In genomic region chr17:7744976-7745375, GRCm38 (mm10) we compare ENCODE assay signal across 25 mouse cellular contexts.
A peak's percentile ranks its signal among the peaks of the same experiment; 100 is the strongest.
DNase-seq lines count a peak whose midpoint lies in the region; ATAC-seq and TF ChIP-seq lines count a peak whose summit lies in the region.
"Had no signal": no experiment of that assay in that cellular context is flagged by ENCODE, and none has a peak within 500 bp of the region (broad histone marks: within the 10 kb centered on the region; RNA-seq: fewer than 3 reads in every experiment).

No protein-coding gene starts in this region.

- peak; percentile 16 for DNase-seq in forebrain, postnatal 0 days
- peak; percentile 45 to 63 for DNase-seq in left cerebral cortex, postnatal 14 days (ENCODE audit: low spot score in 2 of 2)
- DNase-seq in left cerebral cortex, adult 8-10 months (ENCODE audit: low spot score in 2 of 2) = no peak
- peak; percentile 9 for DNase-seq in right cerebral cortex, adult 18-20 months
- peak; percentile 20 for DNase-seq in right cerebral cortex, postnatal 4 days
- DNase-seq in heart, postnatal 14 days = no peak
- DNase-seq: adrenal gland, postnatal 10 days; cerebellum, adult 11-12 months; cerebellum, adult 9-11 months; heart, adult 2 months; kidney, postnatal 14 days; retina, postnatal 1 day had no signal

- H3K9me3 ChIP-seq in forebrain, postnatal 0 days (ENCODE audit: low read length) = no peaks in the 10 kb centered on the region
- H3K9me3 ChIP-seq in forebrain, embryonic 12.5 days = no peaks in the 10 kb centered on the region
- H3K9me3 ChIP-seq in liver, embryonic 12.5 days (replicated peaks) = no peaks in the 10 kb centered on the region
- H3K9me3 ChIP-seq: embryonic facial prominence, embryonic 13.5 days; heart, embryonic 12.5 days; limb, embryonic 12.5 days; lung, embryonic 15.5 days; midbrain, embryonic 10.5 days; midbrain, embryonic 15.5 days; neural tube, embryonic 15.5 days; stomach, embryonic 15.5 days had no signal

- H3K4me3 ChIP-seq in forebrain, postnatal 0 days (ENCODE audit: low read depth, low read length) = no peak overlapping the region
- H3K4me3 ChIP-seq in forebrain, embryonic 12.5 days (replicated peaks) = no peak overlapping the region
- H3K4me3 ChIP-seq in liver, embryonic 12.5 days = no peak overlapping the region
- H3K4me3 ChIP-seq: embryonic facial prominence, embryonic 13.5 days; heart, adult 2 months; heart, embryonic 12.5 days; limb, embryonic 12.5 days; lung, embryonic 15.5 days; midbrain, embryonic 10.5 days; midbrain, embryonic 15.5 days; neural tube, embryonic 15.5 days; stomach, embryonic 15.5 days had no signal

- H3K36me3 ChIP-seq in forebrain, postnatal 0 days (ENCODE audit: insufficient read depth) = no peaks in the 10 kb centered on the region
- H3K36me3 ChIP-seq in forebrain, embryonic 12.5 days (replicated peaks) = no peaks in the 10 kb centered on the region
- H3K36me3 ChIP-seq in liver, embryonic 12.5 days = no peaks in the 10 kb centered on the region
- H3K36me3 ChIP-seq: embryonic facial prominence, embryonic 13.5 days; G1E; heart, embryonic 12.5 days; limb, embryonic 12.5 days; lung, embryonic 15.5 days; midbrain, embryonic 10.5 days; midbrain, embryonic 15.5 days; neural tube, embryonic 15.5 days; stomach, embryonic 15.5 days had no signal

- H3K4me2 ChIP-seq in forebrain, postnatal 0 days (ENCODE audit: low read depth) = no peak overlapping the region
- no peak overlapping the region for H3K4me2 ChIP-seq in forebrain, embryonic 12.5 days
- H3K4me2 ChIP-seq in liver, embryonic 12.5 days = no peak overlapping the region
- H3K4me2 ChIP-seq: embryonic facial prominence, embryonic 13.5 days; heart, embryonic 12.5 days; hindbrain, embryonic 14.5 days; limb, embryonic 12.5 days; lung, embryonic 15.5 days; midbrain, embryonic 15.5 days; neural tube, embryonic 15.5 days; stomach, embryonic 15.5 days had no signal

- H3K4me1 ChIP-seq in forebrain, postnatal 0 days (ENCODE audit: insufficient read depth) = 0 out of 2 replicates have a peak, but pooled peaks cover 3% of the 10 kb centered on the region
- H3K4me1 ChIP-seq in forebrain, embryonic 12.5 days = no peaks in the 10 kb centered on the region
- no peaks in the 10 kb centered on the region for H3K4me1 ChIP-seq in liver, embryonic 12.5 days
- H3K4me1 ChIP-seq: embryonic facial prominence, embryonic 13.5 days; heart, embryonic 12.5 days; limb, embryonic 12.5 days; lung, embryonic 15.5 days; midbrain, embryonic 10.5 days; midbrain, embryonic 15.5 days; neural tube, embryonic 15.5 days; stomach, embryonic 15.5 days had no signal

- H3K27me3 ChIP-seq in forebrain, postnatal 0 days (ENCODE audit: insufficient read depth, low read length) = no peaks in the 10 kb centered on the region
- no peaks in the 10 kb centered on the region for H3K27me3 ChIP-seq in forebrain, embryonic 12.5 days
- H3K27me3 ChIP-seq in liver, embryonic 12.5 days (replicated peaks) = no peaks in the 10 kb centered on the region
- H3K27me3 ChIP-seq: embryonic facial prominence, embryonic 13.5 days; heart, embryonic 12.5 days; limb, embryonic 12.5 days; lung, embryonic 15.5 days; midbrain, embryonic 15.5 days; neural tube, embryonic 15.5 days; stomach, embryonic 15.5 days had no signal

- WGBS in forebrain, postnatal 0 days = 76% methylated on average over 4 of the region's 4 CpGs
- 87% methylated on average over 4 of the region's 4 CpGs for WGBS in forebrain, embryonic 12.5 days
- WGBS in liver, embryonic 12.5 days (ENCODE audit: insufficient replicate concordance) = 70% methylated on average over 4 of the region's 4 CpGs

- intact Hi-C loops in left cerebral cortex, postnatal 14 days (cut with DNase I) = no loop called here
- intact Hi-C loops in heart, postnatal 14 days (cut with DNase I) = no loop called here

- no peak overlapping the region for H3K27ac ChIP-seq in forebrain, postnatal 0 days (ENCODE audit: low read depth, low read length)
- H3K27ac ChIP-seq in forebrain, embryonic 12.5 days = no peak overlapping the region
- no peak overlapping the region for H3K27ac ChIP-seq in liver, embryonic 12.5 days
- H3K27ac ChIP-seq: embryonic facial prominence, embryonic 13.5 days; heart, adult 2 months; hindbrain, embryonic 14.5 days; limb, embryonic 12.5 days; lung, embryonic 15.5 days; midbrain, embryonic 10.5 days; midbrain, embryonic 15.5 days; neural tube, embryonic 15.5 days; stomach, embryonic 15.5 days had no signal

- no peak overlapping the region for H3K9ac ChIP-seq in forebrain, postnatal 0 days
- no peak overlapping the region for H3K9ac ChIP-seq in forebrain, embryonic 12.5 days
- H3K9ac ChIP-seq in liver, embryonic 12.5 days = no peak overlapping the region
- H3K9ac ChIP-seq: embryonic facial prominence, embryonic 13.5 days; heart, embryonic 12.5 days; hindbrain, embryonic 14.5 days; limb, embryonic 12.5 days; lung, embryonic 15.5 days; midbrain, embryonic 15.5 days; neural tube, embryonic 15.5 days; stomach, embryonic 15.5 days had no signal

- peak; percentile 54; the same call in 1 of the 2 replicates for ATAC-seq in forebrain, postnatal 0 days
- ATAC-seq in forebrain, embryonic 12.5 days (ENCODE audit: low FRiP score) = no peak
- no peak for ATAC-seq in liver, embryonic 12.5 days
- ATAC-seq: intestine, postnatal 0 days; midbrain, embryonic 15.5 days had no signal

- TF ChIP-seq CTCF in forebrain, postnatal 0 days (IDR thresholded peaks at IDR 0.05; ENCODE audit: low read depth) = no peak

Comparison
In these comparisons a context has a peak if more than half of its experiments do, and no peak if none do; other contexts are left out.
1. DNase-seq: peak in forebrain, postnatal 0 days (single experiment), left cerebral cortex, postnatal 14 days (2 of 2), right cerebral cortex, adult 18-20 months (single experiment) and right cerebral cortex, postnatal 4 days (single experiment); none in left cerebral cortex, adult 8-10 months (0 of 2) and heart, postnatal 14 days (0 of 2).